Mouse (Mus musculus): ENCODE results near the gene Ube2n.

Gene Ube2n

DNA sequence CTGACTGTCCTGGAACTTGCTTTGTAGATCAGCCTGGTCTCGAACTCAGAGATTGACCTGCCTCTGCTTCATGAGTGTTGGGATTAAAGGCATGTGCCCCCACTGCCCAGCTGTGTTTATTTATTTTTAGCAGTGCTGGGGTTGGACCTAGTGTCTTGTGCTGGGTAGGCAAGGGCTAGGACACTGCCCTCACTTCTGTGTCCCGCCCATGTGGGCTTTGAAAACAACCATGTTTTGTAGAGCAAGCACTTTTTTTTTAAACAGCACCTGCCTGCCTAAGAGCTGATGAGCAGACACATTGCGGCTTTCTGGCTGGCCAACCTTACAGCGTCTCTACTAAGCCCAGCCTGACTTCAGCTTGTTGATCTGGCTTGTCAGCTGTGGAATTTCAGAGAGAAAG, 76.3 kb downstream of the Ube2n start:
- no peak for DNase-seq (ENCODE audit: low spot score in 2 of 2)

- DNase-seq (ENCODE audit: low spot score in 2 of 2): no peak
Observed at GRCm38 (mm10) chr10:95594414-95594813, 79.5 kb downstream of the Ube2n start.

All from spleen, postnatal 10 days (tissue).